Mouse (Mus musculus) gastrocnemius, postnatal 14 days (tissue): ENCODE measurements around the gene Arhgef6. TPM values are rescaled to one million over a fixed set of nuclear protein-coding genes. Genes with fewer than 3 reads are reported as not detected.

ENCODE experiments used
- DNase-seq: peaks from one replicate; pipeline ENCODE4 v3.0.0; 2021; ENCODE audit warnings: mixed read lengths
- intact Hi-C: fragments of 180-260 bp; cut with DNase I; formaldehyde crosslinking; loops from one replicate; pipeline ENCODE4 v1.15.1; 2025; ENCODE audit warnings: low total_unique reads
- total RNA-seq, 2 experiments: library from RNA; stranded (reverse); gene quantifications; 2 replicates each; pipeline ENCODE4 v1.2.3; 2021

The Arhgef6 gene
- total RNA-seq, 2 experiments from 2014 or later = 70.0 to 71.3 TPM

GRCm38 (mm10) chrX:57212862-57213261 is 125.7 kb downstream of the Arhgef6 start:
- intact Hi-C loops = no loop called here
- no peak for DNase-seq

GRCm38 (mm10) chrX:57211876-57212275 is 126.7 kb downstream of the Arhgef6 start, which contains the start of gene Cd40lg:
Gene Cd40lg, plus strand, starts transcription at chrX:57212143.
- DNase-seq = no peak
- intact Hi-C loops = no loop called here

GRCm38 (mm10) chrX:57210591-57210990 is 127.9 kb downstream of the Arhgef6 start:
- DNase-seq = no peak
- intact Hi-C loops = no loop called here

- intact Hi-C loops = no loop called here
- no peak for DNase-seq
These were observed 138.1 kb downstream of the Arhgef6 start for GRCm38 (mm10) chrX:57200397-57200796.

GRCm38 (mm10) chrX:57198036-57198435 is 140.5 kb downstream of the Arhgef6 start:
- intact Hi-C loops = no loop called here
- no peak for DNase-seq

GRCm38 (mm10) chrX:57196319-57196718 is 142.2 kb downstream of the Arhgef6 start:
- DNase-seq = no peak
- intact Hi-C loops = no loop called here

GRCm38 (mm10) chrX:57189335-57189734 is 149.2 kb downstream of the Arhgef6 start:
- no peak for DNase-seq
- intact Hi-C loops = no loop called here

- intact Hi-C loops = no loop called here
- DNase-seq = no peak
These were observed 151.2 kb downstream of the Arhgef6 start for GRCm38 (mm10) chrX:57187301-57187700.

- DNase-seq = no peak
- intact Hi-C loops = no loop called here
These were observed 155.2 kb downstream of the Arhgef6 start for GRCm38 (mm10) chrX:57183359-57183758.

GRCm38 (mm10) chrX:57182470-57182869 is 156.1 kb downstream of the Arhgef6 start:
- DNase-seq = no peak
- intact Hi-C loops = no loop called here

Other genes starting within 250 kb of the Arhgef6 start
- gene Cd40lg, start 126.6 kb downstream of the Arhgef6 start, total RNA-seq = not detected
- gene Rbmx, start 54.3 kb upstream of the Arhgef6 start, total RNA-seq = 10 to 100 TPM; 22.2 to 22.7 TPM
- not detected for gene Gm364, start 70.4 kb upstream of the Arhgef6 start, total RNA-seq
- gene Gpr101, start 165.0 kb upstream of the Arhgef6 start, total RNA-seq = not detected